Mouse (Mus musculus) midbrain, embryonic 11.5 days (tissue): ENCODE data around the gene Dkc1. TPM values are rescaled to one million over a fixed set of nuclear protein-coding genes. Genes with fewer than 3 reads are reported as not detected.
A peak's percentile ranks its signal among the peaks of the same experiment; 100 is the strongest.

Experiments used
- ATAC-seq: fragments of 200-750 bp; cut with Nextera tagmentation; 2 replicates; pipeline ENCODE4 v1.8.0; 2017; ENCODE audit warnings: moderate TSS enrichment, moderate library complexity; ENCODE audit not compliant: low FRiP score
- DNase-seq: peaks from one replicate; pipeline ENCODE4 v3.0.0; 2015; ENCODE audit warnings: low spot score; ENCODE audit errors: missing footprints
- H3K27ac ChIP-seq: fragments of 300-500 bp; sonication (generic); 2 replicates; pipeline ENCODE4 v1.5.1; 2014; ENCODE audit warnings: low read depth, low read length
- H3K27me3 ChIP-seq: fragments of 300-500 bp; sonication (generic); 2 replicates; pipeline ENCODE4 v1.6.1; 2014; ENCODE audit warnings: mild to moderate bottlenecking, low read length, moderate library complexity, mixed read lengths; ENCODE audit not compliant: control insufficient read depth, insufficient read depth
- H3K36me3 ChIP-seq: fragments of 300-500 bp; sonication (generic); 2 replicates; pipeline ENCODE4 v1.6.1; 2014; ENCODE audit warnings: mild to moderate bottlenecking, low read length, moderate library complexity, mixed read lengths; ENCODE audit not compliant: control insufficient read depth, insufficient read depth
- H3K4me1 ChIP-seq: fragments of 300-500 bp; sonication (generic); 2 replicates; pipeline ENCODE4 v1.6.1; 2014; ENCODE audit warnings: low read length; ENCODE audit not compliant: control insufficient read depth, insufficient read depth
- H3K4me2 ChIP-seq: fragments of 300-500 bp; sonication (generic); 2 replicates; pipeline ENCODE4 v1.6.1; 2014; ENCODE audit warnings: mild to moderate bottlenecking, moderate library complexity
- H3K4me3 ChIP-seq: fragments of 300-500 bp; sonication (generic); 2 replicates; pipeline ENCODE4 v1.5.1; 2014; ENCODE audit warnings: low read depth, low read length
- H3K9ac ChIP-seq: fragments of 300-500 bp; sonication (generic); 2 replicates; pipeline ENCODE4 v1.6.1; 2014; ENCODE audit warnings: low read length
- H3K9me3 ChIP-seq: fragments of 300-500 bp; sonication (generic); 2 replicates; pipeline ENCODE4 v1.6.1; 2016; ENCODE audit warnings: low read length; ENCODE audit not compliant: control insufficient read depth
- WGBS: fragments of 180-500 bp; shearing (Covaris S2); extraction: QIAGEN DNeasy Blood & Tissue Kit; methylation state at CpG from one replicate; pipeline ENCODE4 v1.1.7; 2014; 5-methylcytosine and 5-hydroxymethylcytosine counted together
- polyA plus RNA-seq: library from polyadenylated mRNA; unstranded; fragments of >200 nt; fragmentation: Nextera tagmentation; extraction: Ambion mirVana; gene quantifications from 2 replicates; pipeline ENCODE4 v1.2.1, GENCODE M21; 2014

Gene Dkc1
- polyA plus RNA-seq, result 119 and 126 TPM in 2 replicates

- H3K4me3 ChIP-seq, result peak within 1 kb of the TSS; percentile 50
- H3K9me3 ChIP-seq, result no peaks in the 10 kb centered on the region
- no peaks in the 10 kb centered on the region for H3K27me3 ChIP-seq
- 20% methylated on average over 29 of the region's 29 CpGs for whole genome bisulfite sequencing
- DNase-seq (no peak), ATAC-seq (peak; percentile 100)
- H3K9ac ChIP-seq, result peak within 1 kb of the TSS; percentile 71
- no peaks in the 10 kb centered on the region for H3K4me1 ChIP-seq
- H3K27ac ChIP-seq, result no peak within 1 kb of the TSS
- peak within 1 kb of the TSS; percentile 54 for H3K4me2 ChIP-seq
- no peaks in the 10 kb centered on the region for H3K36me3 ChIP-seq
Measured at GRCm38 (mm10) chrX:75095369-75096162, at the start of gene Dkc1. Dkc1 (plus strand) TSS chrX:75095854.

GRCm38 (mm10) chrX:75045931-75046330 is 49.7 kb upstream of the Dkc1 start:
- Histone ChIP-seq H3K4me2 (no peak overlapping the region), H3K4me1 (no peaks in the 10 kb centered on the region), H3K9ac (no peak overlapping the region), H3K27me3 (no peaks in the 10 kb centered on the region), H3K36me3 (no peaks in the 10 kb centered on the region), H3K4me3 (no peak overlapping the region), H3K9me3 (no peaks in the 10 kb centered on the region), H3K27ac (no peak overlapping the region)
- ATAC-seq (no peak), DNase-seq (no peak)
- 82% methylated on average over 1 of the region's 1 CpGs for WGBS

- WGBS, result 71% methylated on average over 3 of the region's 3 CpGs
- ATAC-seq, result no peak
- no peak for DNase-seq
Measured at GRCm38 (mm10) chrX:75046921-75047635, 48.6 kb upstream of the Dkc1 start.

GRCm38 (mm10) chrX:75056120-75056775 is 39.4 kb upstream of the Dkc1 start:
- no peaks in the 10 kb centered on the region for H3K9me3 ChIP-seq
- no peaks in the 10 kb centered on the region for H3K4me1 ChIP-seq
- no peaks in the 10 kb centered on the region for H3K36me3 ChIP-seq
- H3K4me2 ChIP-seq, result no peak overlapping the region
- ATAC-seq (no peak), DNase-seq (no peak)
- 89% methylated on average over 2 of the region's 2 CpGs for WGBS
- no peaks in the 10 kb centered on the region for H3K27me3 ChIP-seq
- H3K27ac ChIP-seq, result no peak overlapping the region
- H3K9ac ChIP-seq, result no peak overlapping the region
- no peak overlapping the region for H3K4me3 ChIP-seq

More at GRCm38 (mm10) chrX:75046921-75047635, 48.6 kb upstream of the Dkc1 start:
- Histone ChIP-seq H3K4me2 (no peak overlapping the region), H3K9ac (no peak overlapping the region), H3K4me1 (no peaks in the 10 kb centered on the region), H3K36me3 (no peaks in the 10 kb centered on the region), H3K4me3 (no peak overlapping the region), H3K27ac (no peak overlapping the region), H3K27me3 (no peaks in the 10 kb centered on the region), H3K9me3 (no peaks in the 10 kb centered on the region)

GRCm38 (mm10) chrX:75082351-75082750 is 13.3 kb upstream of the Dkc1 start:
- no peaks in the 10 kb centered on the region for H3K36me3 ChIP-seq
- no peak overlapping the region for H3K4me3 ChIP-seq
- no peaks in the 10 kb centered on the region for H3K4me1 ChIP-seq
- WGBS, result 52% methylated on average over 2 of the region's 2 CpGs
- H3K4me2 ChIP-seq, result no peak overlapping the region
- no peaks in the 10 kb centered on the region for H3K9me3 ChIP-seq
- H3K27me3 ChIP-seq, result no peaks in the 10 kb centered on the region
- DNase-seq (no peak), ATAC-seq (no peak)
- H3K27ac ChIP-seq, result no peak overlapping the region
- H3K9ac ChIP-seq, result no peak overlapping the region

GRCm38 (mm10) chrX:75083982-75084773 is 11.5 kb upstream of the Dkc1 start:
- ATAC-seq (peak; percentile 80), DNase-seq (peak; percentile 84)
- H3K9me3 ChIP-seq, result no peaks in the 10 kb centered on the region
- no peak overlapping the region for H3K27ac ChIP-seq
- peak overlapping the region; percentile 44 for H3K4me2 ChIP-seq
- no peaks in the 10 kb centered on the region for H3K27me3 ChIP-seq
- peak overlapping the region; percentile 46; the same call in 1 of the 2 replicates for H3K9ac ChIP-seq
- no peaks in the 10 kb centered on the region for H3K4me1 ChIP-seq
- 29% methylated on average over 25 of the region's 26 CpGs for WGBS
- H3K36me3 ChIP-seq, result no peaks in the 10 kb centered on the region
- peak overlapping the region; percentile 39 for H3K4me3 ChIP-seq

- Histone ChIP-seq H3K27me3 (no peaks in the 10 kb centered on the region), H3K4me3 (peak within 1 kb of the TSS; percentile 39), H3K4me1 (no peaks in the 10 kb centered on the region), H3K27ac (no peak within 1 kb of the TSS), H3K9me3 (no peaks in the 10 kb centered on the region), H3K36me3 (no peaks in the 10 kb centered on the region), H3K4me2 (peak within 1 kb of the TSS; percentile 44), H3K9ac (peak within 1 kb of the TSS; percentile 46; the same call in 1 of the 2 replicates)
- DNase-seq (no peak), ATAC-seq (peak; percentile 93)
- WGBS, result 18% methylated on average over 8 of the region's 17 CpGs
Measured at GRCm38 (mm10) chrX:75084774-75085508, 10.7 kb upstream of the Dkc1 start, which contains the start of gene Gab3. Gab3 (minus strand) TSS chrX:75085458.

- Histone ChIP-seq H3K4me3 (no peak overlapping the region), H3K9ac (no peak overlapping the region), H3K9me3 (no peaks in the 10 kb centered on the region), H3K36me3 (no peaks in the 10 kb centered on the region), H3K27ac (no peak overlapping the region), H3K4me2 (no peak overlapping the region), H3K4me1 (no peaks in the 10 kb centered on the region), H3K27me3 (no peaks in the 10 kb centered on the region)
- ATAC-seq (no peak), DNase-seq (no peak)
- WGBS, result 28% methylated on average over 1 of the region's 1 CpGs
Measured at GRCm38 (mm10) chrX:75085654-75086053, 10.0 kb upstream of the Dkc1 start.
